Mouse (Mus musculus): ENCODE measurements around the gene Gbp4. TPM values are rescaled to one million over a fixed set of nuclear protein-coding genes. Genes with fewer than 3 reads are reported as not detected.
"Not testable (repeated sequence)": the region's sequence is repeated elsewhere in the genome, so short reads cannot be mapped to it uniquely, and the experiment has no call there.

Gene Gbp4
- polyA plus RNA-seq, 1 experiment: 0.66 TPM

DNA sequence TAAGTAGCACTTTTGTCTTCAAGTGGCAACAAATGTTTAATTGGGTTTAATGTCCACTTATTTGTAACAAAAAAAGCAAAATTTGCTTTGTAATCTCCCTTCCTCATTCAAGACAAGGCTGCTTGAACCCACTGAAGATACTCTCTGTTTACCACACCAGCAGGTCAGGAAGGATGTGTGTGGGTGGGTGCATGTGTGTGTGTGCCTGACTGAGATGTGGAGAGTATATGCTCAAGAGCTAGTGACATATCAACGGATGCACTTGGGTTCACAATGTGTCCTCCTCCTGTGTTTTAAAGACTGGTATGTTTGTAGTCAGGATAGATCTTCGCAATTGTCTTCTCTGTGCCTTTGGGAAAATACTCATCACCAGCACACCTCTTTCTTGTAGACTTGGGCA, 24.7 kb downstream of the Gbp4 start:
- Histone ChIP-seq H3K36me3 (ENCODE audit: control insufficient read depth, insufficient read depth) (no peaks in the 10 kb centered on the region), H3ac (ENCODE audit: control insufficient read depth, insufficient read length) (no peak overlapping the region), H3K27me3 (ENCODE audit: control insufficient read depth, insufficient read depth, insufficient read length) (no peaks in the 10 kb centered on the region), H3K4me2 (ENCODE audit: low read depth) (no peak overlapping the region), H3K79me2 (ENCODE audit: control insufficient read depth, insufficient read depth) (no peaks in the 10 kb centered on the region), H3K4me3 (no peak overlapping the region)
- TF ChIP-seq USF1 (IDR thresholded peaks at IDR 0.05; ENCODE audit: low read depth): no peak
- TF ChIP-seq POLR2AphosphoS2 (IDR thresholded peaks at IDR 0.05; ENCODE audit: insufficient read length, low read depth): no peak
- no peak for TF ChIP-seq REST (IDR thresholded peaks at IDR 0.05; ENCODE audit: insufficient read depth, insufficient read length)
- TF ChIP-seq TCF3 (IDR thresholded peaks at IDR 0.05; ENCODE audit: insufficient read length, low read depth): no peak
- no peak for TF ChIP-seq POLR2A (IDR thresholded peaks at IDR 0.05; ENCODE audit: insufficient read length, low read depth)
- TF ChIP-seq CEBPB (IDR thresholded peaks at IDR 0.05; ENCODE audit: insufficient read depth, poor library complexity, severe bottlenecking): no peak
- no peak for TF ChIP-seq MAX (IDR thresholded peaks at IDR 0.05; ENCODE audit: low read depth)
- no peak for TF ChIP-seq MYOD1 (IDR thresholded peaks at IDR 0.05; ENCODE audit: control insufficient read depth in 1 of 3, insufficient read length in 2 of 3, low read depth in 2 of 3)
- TF ChIP-seq TCF12 (IDR thresholded peaks at IDR 0.05; ENCODE audit: insufficient read depth, poor library complexity, severe bottlenecking): no peak
- TF ChIP-seq E2F4 (IDR thresholded peaks at IDR 0.05; ENCODE audit: insufficient read depth): no peak
- TF ChIP-seq SRF (IDR thresholded peaks at IDR 0.05; ENCODE audit: control insufficient read depth, insufficient read length, low read depth): no peak
- TF ChIP-seq MYOG (IDR thresholded peaks at IDR 0.05; ENCODE audit: control insufficient read depth in 1 of 3, insufficient read depth in 1 of 3, insufficient read length in 2 of 3, low read depth in 2 of 3): no peak

DNA sequence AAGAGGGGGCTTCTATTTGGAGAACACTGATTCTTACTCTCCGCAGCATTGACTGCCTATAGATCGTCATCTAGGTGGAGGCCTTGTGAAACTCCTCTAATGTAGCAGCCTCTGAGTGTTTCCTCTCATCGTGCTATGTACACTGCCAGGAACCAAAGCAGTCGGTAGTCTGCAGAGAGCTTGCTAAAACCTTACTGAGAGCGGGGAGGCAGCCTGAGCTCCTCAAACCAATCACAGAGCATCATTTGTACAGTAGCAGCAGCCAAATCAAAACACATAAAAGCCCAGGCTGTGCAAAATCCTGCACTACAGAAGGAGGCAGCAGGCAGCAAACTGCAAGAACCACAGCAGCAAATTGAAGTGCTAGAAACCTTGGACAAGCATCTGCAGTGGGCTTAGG, 25.7 kb downstream of the Gbp4 start:
- Histone ChIP-seq H3K4me2 (ENCODE audit: low read depth) (no peak overlapping the region), H3K4me3 (no peak overlapping the region), H3K27me3 (ENCODE audit: control insufficient read depth, insufficient read depth, insufficient read length) (no peaks in the 10 kb centered on the region), H3K36me3 (ENCODE audit: control insufficient read depth, insufficient read depth) (no peaks in the 10 kb centered on the region), H3ac (ENCODE audit: control insufficient read depth, insufficient read length) (no peak overlapping the region), H3K79me2 (ENCODE audit: control insufficient read depth, insufficient read depth) (no peaks in the 10 kb centered on the region)
- TF ChIP-seq MYOG (IDR thresholded peaks at IDR 0.05; ENCODE audit: control insufficient read depth in 1 of 3, insufficient read depth in 1 of 3, insufficient read length in 2 of 3, low read depth in 2 of 3) (no peak), CEBPB (IDR thresholded peaks at IDR 0.05; ENCODE audit: insufficient read depth, poor library complexity, severe bottlenecking) (no peak), SRF (IDR thresholded peaks at IDR 0.05; ENCODE audit: control insufficient read depth, insufficient read length, low read depth) (no peak), POLR2A (IDR thresholded peaks at IDR 0.05; ENCODE audit: insufficient read length, low read depth) (no peak), E2F4 (IDR thresholded peaks at IDR 0.05; ENCODE audit: insufficient read depth) (no peak), REST (IDR thresholded peaks at IDR 0.05; ENCODE audit: insufficient read depth, insufficient read length) (no peak), TCF12 (IDR thresholded peaks at IDR 0.05; ENCODE audit: insufficient read depth, poor library complexity, severe bottlenecking) (no peak), MAX (IDR thresholded peaks at IDR 0.05; ENCODE audit: low read depth) (no peak), TCF3 (IDR thresholded peaks at IDR 0.05; ENCODE audit: insufficient read length, low read depth) (no peak), MYOD1 (IDR thresholded peaks at IDR 0.05; ENCODE audit: control insufficient read depth in 1 of 3, insufficient read length in 2 of 3, low read depth in 2 of 3) (no peak), POLR2AphosphoS2 (IDR thresholded peaks at IDR 0.05; ENCODE audit: insufficient read length, low read depth) (no peak), USF1 (IDR thresholded peaks at IDR 0.05; ENCODE audit: low read depth) (no peak)

DNA sequence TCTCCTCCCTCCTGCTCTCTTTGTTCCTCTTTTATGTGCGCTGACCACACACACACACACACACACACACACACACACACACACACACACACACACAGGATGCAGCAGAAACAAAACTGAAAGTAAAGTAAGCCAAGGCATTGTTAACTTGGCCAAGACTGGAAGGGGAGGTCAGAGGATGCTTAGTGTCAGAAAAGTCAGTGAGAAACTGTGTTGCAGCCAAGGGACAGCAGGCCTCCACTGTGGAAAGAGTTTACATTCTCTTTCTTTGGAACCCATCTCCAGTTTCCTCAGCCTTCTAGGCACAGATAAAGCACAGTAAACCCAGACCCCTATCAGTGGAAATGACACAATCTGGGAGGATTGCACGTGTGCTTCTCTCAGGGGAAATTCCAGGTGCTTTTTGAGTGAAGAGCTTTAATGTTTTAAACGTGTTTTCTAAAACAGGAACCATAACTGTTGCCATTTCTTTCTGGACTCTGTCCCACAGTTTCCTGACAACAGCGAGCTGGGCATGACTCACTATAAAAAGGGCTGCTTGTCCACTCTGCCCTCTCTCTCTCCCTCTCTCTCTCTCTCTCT, 29.0 kb downstream of the Gbp4 start:
- H3K4me3 ChIP-seq: not testable (repeated sequence)
- H3K4me2 ChIP-seq (ENCODE audit: low read depth): peak overlapping the region; percentile 42

DNA sequence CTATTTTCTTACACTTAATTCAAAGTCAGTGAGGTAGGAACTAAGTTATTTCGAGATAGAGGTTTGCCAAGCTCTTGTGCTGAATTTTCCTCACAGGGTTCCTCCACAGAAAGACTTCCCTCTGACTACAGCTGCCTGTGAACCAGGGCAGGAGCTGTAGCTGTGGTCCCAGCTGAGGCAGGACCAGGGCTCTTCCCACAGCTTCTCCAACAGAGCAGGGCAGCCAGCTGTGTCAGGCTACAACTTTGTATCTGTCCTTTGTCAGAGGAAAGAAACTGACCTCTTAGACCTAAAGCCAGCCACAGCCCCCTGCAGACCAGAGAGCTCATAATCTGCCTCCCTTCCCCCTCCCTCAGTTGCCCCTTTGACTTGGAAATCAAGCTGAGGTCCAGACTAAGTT, 29.6 kb downstream of the Gbp4 start:
- H3K27me3 ChIP-seq (ENCODE audit: control insufficient read depth, insufficient read depth, insufficient read length); H3K79me2 ChIP-seq (ENCODE audit: control insufficient read depth, insufficient read depth); H3K4me3 ChIP-seq; H3K36me3 ChIP-seq (ENCODE audit: control insufficient read depth, insufficient read depth); H3ac ChIP-seq (ENCODE audit: control insufficient read depth, insufficient read length); H3K4me2 ChIP-seq (ENCODE audit: low read depth): not testable (repeated sequence)

More for the DNA sequence above, 29.0 kb downstream of the Gbp4 start:
- H3ac ChIP-seq (ENCODE audit: control insufficient read depth, insufficient read length); H3K27me3 ChIP-seq (ENCODE audit: control insufficient read depth, insufficient read depth, insufficient read length); H3K36me3 ChIP-seq (ENCODE audit: control insufficient read depth, insufficient read depth); H3K79me2 ChIP-seq (ENCODE audit: control insufficient read depth, insufficient read depth): not testable (repeated sequence)

DNA sequence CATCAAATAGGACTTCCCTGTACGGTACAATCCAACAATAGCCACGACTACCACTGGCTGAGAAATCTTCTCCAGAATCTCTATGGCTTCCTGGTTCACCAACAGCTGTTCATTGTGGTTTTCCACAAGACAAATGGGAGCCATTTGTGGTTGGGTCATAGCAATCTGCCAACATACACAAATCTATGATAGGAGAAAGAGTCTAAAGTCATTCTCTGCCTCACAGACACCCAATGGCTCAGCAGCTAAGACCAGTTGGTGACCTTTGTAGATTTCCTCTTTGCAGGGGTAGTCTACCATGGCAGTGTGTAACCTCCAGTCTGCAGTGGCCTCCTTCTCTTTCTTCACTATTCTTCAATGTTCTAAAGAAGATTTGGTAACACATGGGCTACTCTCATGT, 33.7 kb downstream of the Gbp4 start:
- H3K36me3 ChIP-seq (ENCODE audit: control insufficient read depth, insufficient read depth): not testable (repeated sequence)

DNA sequence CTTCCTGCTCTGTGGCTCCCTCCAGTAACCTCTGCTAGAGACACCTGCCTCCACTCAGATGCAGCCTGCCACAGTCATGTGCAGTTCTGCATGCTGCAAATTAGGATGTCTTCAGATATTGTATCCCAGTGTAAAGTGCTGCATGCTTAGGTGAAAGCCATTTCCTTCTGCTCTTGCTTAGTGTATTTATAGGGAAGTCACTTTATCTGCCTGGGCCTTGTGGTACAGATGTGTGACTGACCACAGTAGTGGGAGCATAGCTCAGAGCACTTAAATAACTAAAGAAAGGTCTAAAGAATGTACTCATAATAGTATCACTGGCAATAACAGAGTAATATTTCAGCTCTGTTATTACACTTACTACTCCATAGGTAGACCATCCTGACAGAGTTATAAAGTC, 57.5 kb downstream of the Gbp4 start:
- H3K36me3 ChIP-seq (ENCODE audit: control insufficient read depth, insufficient read depth): no peaks in the 10 kb centered on the region
- H3K4me2 ChIP-seq (ENCODE audit: low read depth): no peak overlapping the region
- no peak for TF ChIP-seq USF1 (IDR thresholded peaks at IDR 0.05; ENCODE audit: low read depth)
- no peak for TF ChIP-seq POLR2A (IDR thresholded peaks at IDR 0.05; ENCODE audit: insufficient read length, low read depth)
- no peak for TF ChIP-seq POLR2AphosphoS2 (IDR thresholded peaks at IDR 0.05; ENCODE audit: insufficient read length, low read depth)
- TF ChIP-seq REST (IDR thresholded peaks at IDR 0.05; ENCODE audit: insufficient read depth, insufficient read length): no peak
- TF ChIP-seq E2F4 (IDR thresholded peaks at IDR 0.05; ENCODE audit: insufficient read depth): no peak
- no peak for TF ChIP-seq MYOG (IDR thresholded peaks at IDR 0.05; ENCODE audit: control insufficient read depth in 1 of 3, insufficient read depth in 1 of 3, insufficient read length in 2 of 3, low read depth in 2 of 3)
- no peak for TF ChIP-seq CEBPB (IDR thresholded peaks at IDR 0.05; ENCODE audit: insufficient read depth, poor library complexity, severe bottlenecking)
- no peak for TF ChIP-seq MYOD1 (IDR thresholded peaks at IDR 0.05; ENCODE audit: control insufficient read depth in 1 of 3, insufficient read length in 2 of 3, low read depth in 2 of 3)
- TF ChIP-seq MAX (IDR thresholded peaks at IDR 0.05; ENCODE audit: low read depth): no peak
- no peak for TF ChIP-seq TCF12 (IDR thresholded peaks at IDR 0.05; ENCODE audit: insufficient read depth, poor library complexity, severe bottlenecking)
- no peak for TF ChIP-seq SRF (IDR thresholded peaks at IDR 0.05; ENCODE audit: control insufficient read depth, insufficient read length, low read depth)
- no peak for TF ChIP-seq TCF3 (IDR thresholded peaks at IDR 0.05; ENCODE audit: insufficient read length, low read depth)
- H3ac ChIP-seq (ENCODE audit: control insufficient read depth, insufficient read length): no peak overlapping the region
- H3K79me2 ChIP-seq (ENCODE audit: control insufficient read depth, insufficient read depth): no peaks in the 10 kb centered on the region
- no peaks in the 10 kb centered on the region for H3K27me3 ChIP-seq (ENCODE audit: control insufficient read depth, insufficient read depth, insufficient read length)
- no peak overlapping the region for H3K4me3 ChIP-seq

More for the DNA sequence above, 33.7 kb downstream of the Gbp4 start:
- not testable (repeated sequence) for H3K4me3 ChIP-seq; H3ac ChIP-seq (ENCODE audit: control insufficient read depth, insufficient read length); H3K4me2 ChIP-seq (ENCODE audit: low read depth); H3K27me3 ChIP-seq (ENCODE audit: control insufficient read depth, insufficient read depth, insufficient read length); H3K79me2 ChIP-seq (ENCODE audit: control insufficient read depth, insufficient read depth)
- peak in 1 of 3 experiments; percentile 16 for TF ChIP-seq MYOG (IDR thresholded peaks at IDR 0.05; ENCODE audit: control insufficient read depth in 1 of 3, insufficient read depth in 1 of 3, insufficient read length in 2 of 3, low read depth in 2 of 3)

DNA sequence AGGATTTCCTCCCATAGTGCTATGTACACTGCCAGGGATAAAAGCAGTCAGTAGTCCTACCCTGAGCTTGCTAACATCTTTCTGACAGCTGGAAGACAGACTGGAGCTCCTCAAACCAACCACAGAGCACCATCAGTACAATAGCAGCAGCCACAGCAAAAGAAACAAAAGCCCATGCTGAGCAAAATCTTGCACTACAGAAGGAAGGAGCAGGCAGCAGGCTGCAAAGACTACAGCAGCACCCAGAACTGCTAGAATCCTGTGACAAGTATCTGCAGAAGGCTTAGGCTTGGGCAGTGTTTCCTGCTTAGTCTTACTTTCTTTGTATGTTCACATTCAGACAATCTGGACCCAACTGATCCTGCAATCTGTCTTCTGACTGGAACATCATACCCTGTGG, 71.0 kb downstream of the Gbp4 start:
- not testable (repeated sequence) for H3K4me3 ChIP-seq; H3ac ChIP-seq (ENCODE audit: control insufficient read depth, insufficient read length); H3K27me3 ChIP-seq (ENCODE audit: control insufficient read depth, insufficient read depth, insufficient read length); H3K36me3 ChIP-seq (ENCODE audit: control insufficient read depth, insufficient read depth); H3K79me2 ChIP-seq (ENCODE audit: control insufficient read depth, insufficient read depth); H3K4me2 ChIP-seq (ENCODE audit: low read depth)
